Mouse (Mus musculus): ENCODE measurements at regions not wholly inside any gene's neighbourhood (a gene's known extent, or its start where the extent isn't known, plus 50 kb on each side); places are given as distances from the start of the nearest gene placed in this dataset. TPM values are rescaled to one million over a fixed set of nuclear protein-coding genes. Genes with fewer than 3 reads are reported as not detected.

MicroRNAs encoded in the stretch of these regions (microRNA counts, 519-probe panel; counts per million panel counts)
- microRNA mmu-miR-135a, result 3,165 counts per million, percentile 74 among the panel's probes with 10 or more counts

Small RNA genes in the stretch of these regions (microRNA-seq; reads per million reads assigned to microRNA genes)
- gene Gm22582 (not detected), gene Mir1251 (1.4 reads per million), gene Mir135a-2 (1.1 reads per million)

Measured in liver, embryonic 12.5 days (tissue).